Mouse (Mus musculus) E14TG2a.4 (cell line): ENCODE data around the gene Gm10964.

ENCODE experiments used
- H3K27me3 ChIP-seq: 2 replicates; pipeline ENCODE4 v1.6.1; 2014; ENCODE audit warnings: low read length, control low read depth; ENCODE audit not compliant: insufficient read depth
- H3K36me3 ChIP-seq: 2 replicates; pipeline ENCODE4 v1.6.1; 2014; ENCODE audit warnings: low read length, control low read depth; ENCODE audit not compliant: insufficient read depth
- H3K4me1 ChIP-seq: replicated peaks from 2 replicates; pipeline ENCODE4 v1.6.1; 2014; ENCODE audit warnings: low read depth, low read length, control low read depth
- H3K4me3 ChIP-seq: replicated peaks from 2 replicates; pipeline ENCODE4 v1.5.1; 2014; ENCODE audit warnings: mild to moderate bottlenecking, low read length
- H3K9me3 ChIP-seq: 2 replicates; pipeline ENCODE4 v1.6.1; 2014; ENCODE audit warnings: low read length, control low read depth
- CTCF ChIP-seq: conservative IDR thresholded peaks from 2 replicates; pipeline ENCODE4 v1.5.1; 2014; ENCODE audit warnings: low read length
- NANOG ChIP-seq: IDR thresholded peaks from 2 replicates; pipeline ENCODE4 v1.6.1; 2014; ENCODE audit warnings: borderline replicate concordance, low read length, mixed read lengths
- POU5F1 ChIP-seq: IDR thresholded peaks from 2 replicates; pipeline ENCODE4 v1.6.1; 2014; ENCODE audit warnings: low read length, borderline replicate concordance

Gene Gm10964

DNA sequence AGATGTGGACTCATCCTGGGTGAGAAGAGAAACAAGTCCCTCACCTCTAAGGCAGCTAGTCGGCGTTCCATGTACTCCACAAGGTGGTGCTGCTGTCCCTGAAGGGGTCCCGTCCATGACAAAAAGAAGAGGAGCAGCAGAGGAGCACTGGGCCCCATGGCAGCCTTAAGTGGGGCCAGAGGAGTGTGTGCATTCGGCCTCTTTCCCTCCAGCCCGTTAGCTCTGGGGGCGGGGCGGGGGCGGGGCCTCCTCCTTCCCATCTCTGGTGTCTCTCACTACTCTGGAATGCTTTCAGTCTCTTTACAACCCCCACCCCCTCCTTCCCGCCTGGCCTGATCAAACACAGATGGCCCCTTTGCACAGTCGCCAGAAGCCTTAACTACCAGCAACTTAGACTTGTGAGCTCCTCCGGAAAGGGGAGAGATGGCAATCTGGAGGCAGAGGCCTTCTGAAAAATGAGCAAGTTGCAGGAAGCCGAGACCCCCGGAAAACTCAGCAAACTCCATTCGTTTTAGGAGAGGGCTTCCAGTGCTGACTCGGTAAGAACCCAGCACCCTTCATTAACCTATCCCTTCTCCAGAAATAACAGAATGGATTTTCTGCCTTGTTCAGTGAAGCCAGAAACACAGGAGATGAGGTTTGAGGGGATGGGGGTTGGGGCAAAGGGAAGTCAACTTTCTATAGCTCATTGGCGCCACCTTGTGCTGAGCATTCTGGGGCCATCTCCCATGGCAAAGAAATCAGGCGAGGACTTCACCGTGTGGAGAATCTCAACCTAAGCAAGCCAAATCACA, 1.2 kb upstream of the Gm10964 start, which contains the start of gene Olfml3:
Olfml3 (minus strand) TSS at position 224 of the 794 bp plus-strand sequence.
- peak; percentile 72 for TF ChIP-seq CTCF
- no peak for TF ChIP-seq POU5F1
- Histone ChIP-seq H3K27me3 (peaks cover 23% of the 10 kb centered on the region), H3K4me1 (peaks cover 60% of the 10 kb centered on the region), H3K4me3 (0 out of 2 replicates have a peak within 1 kb of the TSS, but pooled peaks have one; percentile 23), H3K36me3 (peaks cover 12% of the 10 kb centered on the region), H3K9me3 (no peaks in the 10 kb centered on the region)

DNA sequence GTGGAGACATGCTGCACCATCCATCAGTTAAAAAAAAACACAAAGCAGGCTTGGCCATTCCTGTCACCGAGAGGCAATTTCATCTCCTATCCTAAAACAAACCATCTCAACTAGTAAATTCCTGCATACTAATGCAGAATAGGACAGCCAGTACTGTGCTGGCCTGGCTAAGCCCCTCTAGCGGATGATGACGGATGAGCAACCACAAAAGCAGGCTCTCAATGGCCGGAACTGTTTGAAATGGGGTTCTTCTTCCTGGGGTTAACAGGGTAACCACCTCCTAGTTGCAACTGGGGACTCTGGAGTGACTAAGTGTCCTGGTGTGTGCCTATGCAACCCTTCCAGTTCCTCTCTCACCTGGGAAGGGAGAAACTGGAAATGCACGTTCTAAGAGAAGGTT, 1.2 kb downstream of the Gm10964 start:
- H3K36me3 ChIP-seq: peaks cover 35% of the 10 kb centered on the region
- no peak for TF ChIP-seq POU5F1

DNA sequence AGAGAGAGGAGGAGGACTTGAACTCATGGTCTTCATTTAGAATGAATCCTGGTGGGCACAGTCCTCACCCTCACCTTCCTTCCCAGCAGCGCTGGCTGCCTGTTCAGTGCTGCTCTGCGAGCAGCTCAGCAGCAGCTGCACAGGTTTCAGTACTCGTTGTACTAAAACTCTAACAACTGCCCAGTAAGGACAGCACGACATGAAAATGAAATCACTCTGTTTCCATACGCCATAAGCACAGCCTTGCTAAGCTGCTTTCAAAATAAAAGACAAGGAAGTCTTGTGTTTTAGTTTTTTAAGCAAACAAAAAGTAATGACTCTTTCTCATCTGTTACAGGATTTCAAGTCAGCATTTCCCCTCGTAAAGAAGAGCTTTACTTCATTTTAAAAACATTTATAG, 4.0 kb downstream of the Gm10964 start:
- TF ChIP-seq POU5F1 (no peak), NANOG (no peak), CTCF (no peak)
- Histone ChIP-seq H3K36me3 (peaks cover 64% of the 10 kb centered on the region), H3K27me3 (no peaks in the 10 kb centered on the region), H3K9me3 (no peaks in the 10 kb centered on the region), H3K4me3 (no peak overlapping the region), H3K4me1 (peaks cover 22% of the 10 kb centered on the region)

More for the DNA sequence above, 1.2 kb downstream of the Gm10964 start:
- Histone ChIP-seq H3K9me3 (no peaks in the 10 kb centered on the region), H3K4me1 (peaks cover 51% of the 10 kb centered on the region), H3K27me3 (peaks cover 5% of the 10 kb centered on the region; the same call in 1 of the 2 replicates), H3K4me3 (no peak overlapping the region)

DNA sequence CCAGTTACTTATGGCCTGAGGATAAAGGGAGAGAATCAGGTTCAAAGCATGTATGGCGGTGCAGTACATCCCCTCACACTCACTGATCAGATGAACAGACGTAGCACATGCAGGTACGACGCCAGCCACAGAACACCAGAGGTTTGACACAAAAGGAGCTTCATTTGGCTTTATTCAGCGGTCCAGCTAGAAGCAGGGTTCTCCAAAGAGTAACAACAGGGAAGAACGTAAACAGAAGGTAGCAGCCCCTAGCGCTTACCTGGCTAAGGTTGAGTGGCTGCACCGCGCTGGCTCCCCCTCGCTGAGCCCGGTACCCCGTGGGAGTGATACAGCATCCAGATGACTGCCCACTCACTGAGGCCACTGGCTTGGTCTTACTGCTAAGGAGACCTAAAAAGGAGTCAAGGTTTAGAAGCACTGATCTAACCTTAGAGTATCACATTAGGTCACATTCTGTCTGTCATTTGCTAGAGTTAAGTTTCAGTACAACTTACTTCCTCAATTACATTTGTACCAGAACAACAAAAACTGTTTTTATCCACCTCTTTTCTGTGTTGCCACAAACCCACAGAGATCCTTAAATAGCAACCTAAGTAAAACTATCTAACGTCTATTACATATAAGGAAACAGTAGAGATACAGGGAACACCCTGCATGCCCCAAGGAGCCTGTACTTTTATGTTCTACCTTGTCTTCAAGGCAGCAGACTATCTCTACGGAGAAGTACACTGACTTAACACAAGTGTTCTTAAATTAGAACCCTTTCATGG, 6.0 kb downstream of the Gm10964 start:
- Histone ChIP-seq H3K4me1 (peaks cover 19% of the 10 kb centered on the region), H3K9me3 (no peaks in the 10 kb centered on the region), H3K36me3 (peaks cover 84% of the 10 kb centered on the region), H3K27me3 (no peaks in the 10 kb centered on the region), H3K4me3 (no peak overlapping the region)
- no peak for TF ChIP-seq CTCF
- TF ChIP-seq NANOG: no peak
- TF ChIP-seq POU5F1: no peak

DNA sequence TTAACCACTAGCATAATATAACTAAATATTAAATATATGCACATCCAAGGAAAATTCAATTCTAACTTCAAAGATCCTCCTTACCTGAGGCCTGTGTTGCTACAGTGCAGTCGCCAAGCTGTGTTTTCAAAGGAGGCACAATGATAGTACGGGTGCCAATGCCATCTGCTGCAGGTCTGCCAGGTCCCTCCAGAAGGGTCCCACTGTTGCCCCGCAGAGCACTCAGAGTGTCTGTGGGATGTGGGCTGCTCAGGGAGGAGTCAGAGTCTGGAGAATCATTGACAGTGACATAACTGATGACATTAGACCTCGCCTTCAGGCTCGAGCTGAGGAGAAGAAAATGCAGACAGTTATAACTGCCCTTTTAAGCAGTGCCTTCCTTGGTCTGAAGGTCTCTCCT, 7.5 kb downstream of the Gm10964 start:
- Histone ChIP-seq H3K4me1 (peaks cover 15% of the 10 kb centered on the region), H3K4me3 (no peak overlapping the region), H3K36me3 (peaks cover 89% of the 10 kb centered on the region), H3K9me3 (no peaks in the 10 kb centered on the region), H3K27me3 (no peaks in the 10 kb centered on the region)
- no peak for TF ChIP-seq CTCF
- TF ChIP-seq NANOG: no peak
- no peak for TF ChIP-seq POU5F1

DNA sequence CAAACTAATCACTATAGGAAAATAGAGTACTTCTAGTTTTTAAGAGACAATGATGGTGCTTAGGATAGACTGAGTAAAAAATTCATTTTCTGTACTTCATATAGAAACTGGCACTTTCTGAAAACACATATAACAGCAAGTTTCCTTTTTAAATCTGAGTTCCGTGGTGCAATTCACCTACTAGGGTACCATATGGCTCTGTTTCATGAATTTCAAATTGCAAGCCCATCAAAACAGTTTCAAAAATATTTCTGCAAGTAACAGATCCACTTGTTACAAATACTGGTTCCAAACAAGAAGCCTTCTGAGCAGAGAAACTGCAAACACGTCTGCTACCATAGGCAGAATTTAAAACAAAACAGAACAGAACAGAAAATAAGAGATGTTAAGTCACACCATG, 12.4 kb downstream of the Gm10964 start:
- H3K4me3 ChIP-seq: no peak overlapping the region
- H3K4me1 ChIP-seq: peaks cover 12% of the 10 kb centered on the region
- H3K36me3 ChIP-seq: peaks cover 90% of the 10 kb centered on the region
- TF ChIP-seq POU5F1 (no peak), CTCF (no peak), NANOG (no peak)
- H3K9me3 ChIP-seq: no peaks in the 10 kb centered on the region
- H3K27me3 ChIP-seq: no peaks in the 10 kb centered on the region

DNA sequence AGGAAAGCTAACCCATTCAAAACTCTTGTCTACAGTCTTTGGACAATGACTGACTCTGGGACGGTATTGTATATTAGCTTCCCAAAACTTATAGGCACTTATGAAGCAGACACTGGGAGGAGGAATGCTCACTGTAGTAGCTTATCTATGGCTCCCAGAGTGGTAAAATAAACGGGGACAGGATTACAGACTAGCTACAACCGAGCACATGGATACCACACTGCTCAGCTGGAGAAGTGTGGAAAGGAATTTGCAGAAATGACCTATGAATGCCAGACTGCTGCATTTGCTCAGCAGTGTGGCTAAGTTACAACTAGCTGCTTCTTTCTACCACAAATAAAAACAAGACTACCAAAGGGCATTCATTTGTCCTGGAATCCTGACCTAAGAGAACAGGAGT, 16.2 kb downstream of the Gm10964 start:
- Histone ChIP-seq H3K4me1 (peaks cover 48% of the 10 kb centered on the region), H3K27me3 (no peaks in the 10 kb centered on the region), H3K9me3 (no peaks in the 10 kb centered on the region), H3K4me3 (no peak overlapping the region), H3K36me3 (peaks cover 84% of the 10 kb centered on the region)
- TF ChIP-seq POU5F1 (no peak), NANOG (no peak), CTCF (no peak)

DNA sequence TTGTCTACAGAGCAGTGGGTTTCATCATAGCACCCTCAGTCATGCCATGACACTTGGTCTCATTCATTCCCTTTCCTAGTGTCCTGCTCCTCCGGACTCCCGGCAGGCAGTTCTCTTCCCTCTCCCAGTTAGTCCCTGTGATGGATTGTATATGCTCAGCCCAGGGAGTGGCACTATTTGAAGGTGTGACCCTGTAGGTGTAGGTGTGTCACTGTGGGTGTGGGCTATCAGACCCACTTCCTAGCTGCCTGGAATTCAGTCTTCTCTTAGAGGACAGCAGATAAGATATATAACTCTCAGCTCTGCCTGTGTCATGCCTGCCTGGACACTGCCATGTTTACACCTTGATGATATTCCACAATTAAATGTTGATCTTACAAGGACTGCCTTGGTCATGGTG, 17.8 kb downstream of the Gm10964 start:
- no peaks in the 10 kb centered on the region for H3K27me3 ChIP-seq
- no peak overlapping the region for H3K4me3 ChIP-seq
- TF ChIP-seq POU5F1 (no peak), CTCF (no peak), NANOG (no peak)
- no peaks in the 10 kb centered on the region for H3K9me3 ChIP-seq
- H3K36me3 ChIP-seq: peaks cover 75% of the 10 kb centered on the region
- H3K4me1 ChIP-seq: peaks cover 62% of the 10 kb centered on the region

DNA sequence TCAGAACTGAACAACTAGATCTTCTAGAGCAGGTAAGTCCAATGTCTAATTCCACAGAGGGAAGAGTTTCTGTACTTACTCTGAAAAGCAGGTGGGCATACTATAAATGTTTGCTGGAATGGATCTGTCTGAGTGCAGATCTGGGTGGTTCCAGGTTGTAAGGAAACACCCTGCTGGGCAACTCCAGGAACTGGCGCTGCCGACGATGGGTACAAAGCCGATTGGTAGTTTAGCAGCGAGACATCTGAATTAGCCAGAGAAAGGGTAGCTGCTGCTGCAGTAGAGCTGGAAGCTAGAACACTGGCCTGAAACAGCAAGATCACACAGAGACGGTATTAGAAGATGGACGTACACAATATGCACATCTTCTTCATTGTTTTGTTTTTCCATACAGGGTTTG, 19.3 kb downstream of the Gm10964 start:
- H3K4me1 ChIP-seq: peaks cover 67% of the 10 kb centered on the region
- H3K36me3 ChIP-seq: peaks cover 71% of the 10 kb centered on the region
- no peaks in the 10 kb centered on the region for H3K27me3 ChIP-seq
- TF ChIP-seq NANOG (no peak), CTCF (0 out of 2 replicates have a peak, but pooled peaks have one; percentile 4)
- no peaks in the 10 kb centered on the region for H3K9me3 ChIP-seq
- no peak overlapping the region for H3K4me3 ChIP-seq
